Mouse (Mus musculus): ENCODE data around the gene Tspyl3. TPM values are rescaled to one million over a fixed set of nuclear protein-coding genes. Genes with fewer than 3 reads are reported as not detected.

The Tspyl3 gene
- polyA plus RNA-seq, 1 experiment from 2014 or later = 14.0 TPM

DNA sequence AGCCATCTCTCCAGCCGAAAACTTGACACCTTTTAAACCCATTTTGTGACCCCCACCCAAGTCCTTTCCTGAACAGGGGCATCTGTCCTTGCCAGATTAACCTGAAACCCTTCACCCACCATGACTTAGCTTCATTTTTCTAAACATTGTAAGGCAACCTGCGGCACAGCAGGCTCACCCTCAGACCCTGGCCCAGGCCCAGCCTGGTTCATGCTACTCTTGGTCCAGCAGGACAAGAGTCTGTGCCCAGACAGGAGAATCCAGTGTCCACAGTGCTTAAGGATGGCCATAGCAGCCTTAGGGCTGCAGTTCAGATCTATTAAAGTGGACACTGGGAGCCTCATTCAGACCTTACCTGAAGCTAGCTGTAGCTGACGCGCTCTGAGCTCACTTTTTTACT, 11.9 kb downstream of the Tspyl3 start:
- WGBS = 77% methylated on average over 4 of the region's 4 CpGs
- Histone ChIP-seq H3K27ac (ENCODE audit: low read length) (no peak overlapping the region), H3K4me3 (ENCODE audit: low read length) (no peak overlapping the region), H3K9me3 (ENCODE audit: low read length) (no peaks in the 10 kb centered on the region), H3K36me3 (ENCODE audit: insufficient read depth, low read length) (peaks cover 15% of the 10 kb centered on the region), H3K9ac (replicated peaks; ENCODE audit: low read length) (no peak overlapping the region), H3K4me2 (replicated peaks; ENCODE audit: low read depth, low read length) (no peak overlapping the region), H3K27me3 (ENCODE audit: insufficient read depth, low read length) (no peaks in the 10 kb centered on the region), H3K4me1 (ENCODE audit: insufficient read depth, low read length) (no peaks in the 10 kb centered on the region)
- ATAC-seq (ENCODE audit: low FRiP score, low TSS enrichment) = no peak

DNA sequence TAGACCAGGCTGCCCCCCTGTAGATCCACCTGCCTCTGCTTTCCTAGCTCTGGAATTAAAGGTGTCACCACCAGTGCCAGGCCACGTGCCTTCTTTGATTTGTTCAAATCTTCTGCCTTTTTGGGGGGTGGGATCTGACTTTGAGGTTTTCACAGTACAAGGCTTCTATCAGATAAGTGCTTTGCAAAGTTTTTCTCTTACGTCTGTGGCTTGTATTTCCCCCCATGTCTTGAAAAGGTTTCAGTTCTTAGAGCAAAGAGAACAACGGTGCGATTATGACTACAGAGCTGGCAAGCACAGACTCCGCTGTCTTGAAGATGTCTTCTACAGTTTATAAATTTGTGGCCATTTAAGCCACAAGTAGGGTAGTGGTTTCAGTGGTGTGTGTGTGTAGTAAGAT, 13.8 kb downstream of the Tspyl3 start:
- no peak overlapping the region for H3K4me2 ChIP-seq (replicated peaks; ENCODE audit: low read depth, low read length)
- H3K36me3 ChIP-seq (ENCODE audit: insufficient read depth, low read length) = peaks cover 30% of the 10 kb centered on the region
- no peak overlapping the region for H3K9ac ChIP-seq (replicated peaks; ENCODE audit: low read length)
- no peak overlapping the region for H3K4me3 ChIP-seq (ENCODE audit: low read length)
- H3K27me3 ChIP-seq (ENCODE audit: insufficient read depth, low read length) = no peaks in the 10 kb centered on the region
- ATAC-seq (ENCODE audit: low FRiP score, low TSS enrichment) = no peak
- H3K4me1 ChIP-seq (ENCODE audit: insufficient read depth, low read length) = no peaks in the 10 kb centered on the region
- 90% methylated on average over 5 of the region's 5 CpGs for WGBS
- H3K9me3 ChIP-seq (ENCODE audit: low read length) = no peaks in the 10 kb centered on the region
- no peak overlapping the region for H3K27ac ChIP-seq (ENCODE audit: low read length)

DNA sequence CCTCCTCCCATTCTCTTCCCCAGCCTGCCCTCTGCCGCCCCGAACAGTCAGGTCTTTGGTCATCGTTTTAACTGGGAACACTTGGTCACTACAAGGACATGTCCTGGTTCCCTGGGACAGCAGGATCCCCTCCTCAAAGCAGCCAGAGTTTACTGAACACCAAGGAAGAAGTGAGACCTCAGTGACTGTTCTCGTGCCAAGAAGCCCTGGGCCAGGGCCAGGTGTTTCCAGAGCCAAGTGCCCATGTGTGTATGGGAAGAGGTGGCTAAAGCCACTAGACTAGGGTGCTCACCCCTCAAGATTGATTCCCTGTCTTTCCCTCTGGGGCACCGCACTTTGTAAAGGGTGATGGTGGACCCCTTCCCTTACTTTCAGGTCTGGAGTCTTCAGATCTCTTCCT, 16.0 kb downstream of the Tspyl3 start:
- no peak for ATAC-seq (ENCODE audit: low FRiP score, low TSS enrichment)
- WGBS = 85% methylated on average over 5 of the region's 5 CpGs
- H3K9me3 ChIP-seq (ENCODE audit: low read length) = no peaks in the 10 kb centered on the region
- H3K27ac ChIP-seq (ENCODE audit: low read length) = no peak overlapping the region
- no peak overlapping the region for H3K9ac ChIP-seq (replicated peaks; ENCODE audit: low read length)
- no peak overlapping the region for H3K4me3 ChIP-seq (ENCODE audit: low read length)
- H3K36me3 ChIP-seq (ENCODE audit: insufficient read depth, low read length) = peaks cover 48% of the 10 kb centered on the region
- no peaks in the 10 kb centered on the region for H3K4me1 ChIP-seq (ENCODE audit: insufficient read depth, low read length)
- no peak overlapping the region for H3K4me2 ChIP-seq (replicated peaks; ENCODE audit: low read depth, low read length)
- H3K27me3 ChIP-seq (ENCODE audit: insufficient read depth, low read length) = no peaks in the 10 kb centered on the region

DNA sequence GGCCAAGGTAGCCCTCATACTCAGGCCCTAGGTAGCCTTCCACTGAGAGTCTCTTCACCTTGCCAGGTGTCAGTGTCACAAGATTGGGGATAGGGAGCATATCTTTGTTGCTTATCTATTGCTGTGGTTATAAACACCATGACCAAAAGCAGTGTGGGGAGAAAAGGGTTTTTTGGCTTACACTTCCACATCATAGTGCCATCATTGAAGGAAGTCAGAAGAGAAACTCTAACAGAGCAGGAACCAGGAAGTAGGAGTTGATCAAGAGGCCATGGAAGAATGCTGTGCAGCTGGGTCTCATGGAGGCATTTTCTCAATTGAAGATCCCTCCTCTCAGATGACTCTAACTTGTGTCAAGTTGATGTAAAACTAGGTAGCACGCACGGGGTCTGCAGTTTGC, 17.1 kb downstream of the Tspyl3 start:
- Histone ChIP-seq H3K27ac (ENCODE audit: low read length) (no peak overlapping the region), H3K4me2 (replicated peaks; ENCODE audit: low read depth, low read length) (no peak overlapping the region), H3K4me1 (ENCODE audit: insufficient read depth, low read length) (no peaks in the 10 kb centered on the region), H3K9me3 (ENCODE audit: low read length) (no peaks in the 10 kb centered on the region), H3K36me3 (ENCODE audit: insufficient read depth, low read length) (peaks cover 48% of the 10 kb centered on the region), H3K9ac (replicated peaks; ENCODE audit: low read length) (no peak overlapping the region), H3K4me3 (ENCODE audit: low read length) (no peak overlapping the region), H3K27me3 (ENCODE audit: insufficient read depth, low read length) (no peaks in the 10 kb centered on the region)
- 83% methylated on average over 2 of the region's 2 CpGs for WGBS
- no peak for ATAC-seq (ENCODE audit: low FRiP score, low TSS enrichment)

DNA sequence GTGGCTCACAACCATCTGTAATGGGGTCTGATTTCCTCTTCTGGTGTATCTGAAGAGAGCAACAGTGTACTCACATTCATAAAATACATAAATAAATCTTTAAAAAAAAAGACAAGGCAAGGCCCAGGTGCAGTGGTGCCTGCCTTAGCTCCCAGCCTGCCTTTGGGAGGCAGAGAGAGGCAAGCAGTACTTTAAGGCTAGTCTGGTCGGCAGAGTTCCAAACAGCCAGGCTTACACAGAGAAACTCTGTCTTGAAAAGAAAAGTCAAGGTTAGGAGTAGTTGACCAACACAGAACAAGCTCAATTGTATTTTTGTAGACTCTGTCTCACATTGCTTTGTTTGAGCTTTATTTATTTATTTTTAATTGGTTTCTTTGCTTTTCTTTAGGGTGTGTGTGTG, 22.5 kb downstream of the Tspyl3 start:
- no peaks in the 10 kb centered on the region for H3K4me1 ChIP-seq (ENCODE audit: insufficient read depth, low read length)
- ATAC-seq (ENCODE audit: low FRiP score, low TSS enrichment) = no peak
- no peak overlapping the region for H3K9ac ChIP-seq (replicated peaks; ENCODE audit: low read length)
- no peaks in the 10 kb centered on the region for H3K27me3 ChIP-seq (ENCODE audit: insufficient read depth, low read length)
- 81% methylated on average over 1 of the region's 1 CpGs for WGBS
- H3K36me3 ChIP-seq (ENCODE audit: insufficient read depth, low read length) = peaks cover 58% of the 10 kb centered on the region
- H3K4me3 ChIP-seq (ENCODE audit: low read length) = no peak overlapping the region
- H3K9me3 ChIP-seq (ENCODE audit: low read length) = no peaks in the 10 kb centered on the region
- H3K27ac ChIP-seq (ENCODE audit: low read length) = no peak overlapping the region
- no peak overlapping the region for H3K4me2 ChIP-seq (replicated peaks; ENCODE audit: low read depth, low read length)

DNA sequence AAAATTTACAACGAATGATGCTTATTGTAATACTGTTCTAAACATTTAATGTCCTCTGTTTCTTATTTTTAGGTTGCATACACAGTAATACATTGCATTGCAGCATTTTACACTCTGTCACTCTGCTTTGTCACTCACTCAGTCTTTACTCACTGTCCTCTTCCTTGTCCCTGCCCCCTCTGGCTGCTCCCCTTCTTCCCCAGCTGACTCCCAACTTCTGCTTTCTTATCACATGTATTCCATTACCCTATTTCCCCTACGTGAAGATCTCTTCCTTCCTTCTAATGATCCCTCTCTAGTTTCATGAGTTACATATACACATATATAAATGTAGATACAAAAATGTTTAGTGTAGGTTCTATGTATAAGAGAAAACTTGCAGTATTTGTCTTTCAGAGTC, 26.1 kb downstream of the Tspyl3 start:
- no peak for ATAC-seq (ENCODE audit: low FRiP score, low TSS enrichment)
- Histone ChIP-seq H3K27me3 (ENCODE audit: insufficient read depth, low read length) (no peaks in the 10 kb centered on the region), H3K36me3 (ENCODE audit: insufficient read depth, low read length) (peaks cover 57% of the 10 kb centered on the region), H3K4me2 (replicated peaks; ENCODE audit: low read depth, low read length) (no peak overlapping the region), H3K9me3 (ENCODE audit: low read length) (no peaks in the 10 kb centered on the region), H3K9ac (replicated peaks; ENCODE audit: low read length) (no peak overlapping the region), H3K4me3 (ENCODE audit: low read length) (no peak overlapping the region), H3K4me1 (ENCODE audit: insufficient read depth, low read length) (no peaks in the 10 kb centered on the region), H3K27ac (ENCODE audit: low read length) (no peak overlapping the region)
- WGBS = 85% methylated on average over 2 of the region's 2 CpGs

DNA sequence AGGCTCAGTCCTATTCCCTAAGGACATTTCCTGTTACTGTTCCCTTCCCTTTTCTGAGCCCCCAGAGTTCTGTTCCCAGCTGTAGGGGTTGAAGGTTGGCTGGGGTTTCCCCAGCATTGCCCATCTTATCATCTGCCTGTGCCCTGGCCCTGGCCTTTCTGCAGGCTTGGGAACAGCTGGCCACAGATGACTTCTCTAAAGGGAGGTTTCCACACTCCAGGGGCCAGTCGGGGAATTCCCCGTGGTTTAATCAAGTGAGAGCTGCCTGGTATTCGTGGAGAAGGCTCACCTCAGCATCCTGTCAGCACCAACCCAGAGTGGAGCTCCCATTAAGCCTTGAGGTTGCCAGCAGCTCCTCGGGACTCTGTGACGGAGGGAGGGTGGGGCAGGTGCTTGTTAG, 26.8 kb downstream of the Tspyl3 start:
- H3K4me2 ChIP-seq (replicated peaks; ENCODE audit: low read depth, low read length) = no peak overlapping the region
- no peak overlapping the region for H3K9ac ChIP-seq (replicated peaks; ENCODE audit: low read length)
- H3K4me1 ChIP-seq (ENCODE audit: insufficient read depth, low read length) = no peaks in the 10 kb centered on the region
- H3K9me3 ChIP-seq (ENCODE audit: low read length) = no peaks in the 10 kb centered on the region
- no peak; the same call in 1 of the 2 replicates for ATAC-seq (ENCODE audit: low FRiP score, low TSS enrichment)
- H3K27ac ChIP-seq (ENCODE audit: low read length) = no peak overlapping the region
- H3K36me3 ChIP-seq (ENCODE audit: insufficient read depth, low read length) = peaks cover 58% of the 10 kb centered on the region
- no peak overlapping the region for H3K4me3 ChIP-seq (ENCODE audit: low read length)
- 73% methylated on average over 5 of the region's 5 CpGs for WGBS
- H3K27me3 ChIP-seq (ENCODE audit: insufficient read depth, low read length) = no peaks in the 10 kb centered on the region

DNA sequence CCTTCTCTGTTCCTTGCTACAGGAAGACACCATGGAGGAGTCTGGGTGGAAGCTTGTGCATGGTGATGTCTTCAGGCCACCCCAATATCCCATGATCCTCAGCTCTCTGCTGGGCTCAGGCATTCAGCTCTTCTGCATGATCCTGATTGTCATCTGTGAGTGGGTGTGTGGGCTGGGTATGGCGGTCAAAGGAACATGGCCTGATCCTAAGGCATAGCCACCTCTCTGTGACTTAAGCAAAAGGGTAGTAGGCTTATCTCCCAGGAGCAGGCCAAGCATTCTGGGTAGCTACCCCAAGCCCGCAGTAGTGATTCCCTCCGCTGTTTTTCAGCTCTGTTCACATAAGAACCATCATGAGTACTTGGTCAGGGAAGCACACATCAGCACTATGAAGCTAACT, 31.0 kb downstream of the Tspyl3 start:
- H3K36me3 ChIP-seq (ENCODE audit: insufficient read depth, low read length) = peaks cover 71% of the 10 kb centered on the region
- no peaks in the 10 kb centered on the region for H3K9me3 ChIP-seq (ENCODE audit: low read length)
- ATAC-seq (ENCODE audit: low FRiP score, low TSS enrichment) = no peak
- H3K4me3 ChIP-seq (ENCODE audit: low read length) = no peak overlapping the region
- H3K9ac ChIP-seq (replicated peaks; ENCODE audit: low read length) = no peak overlapping the region
- H3K4me1 ChIP-seq (ENCODE audit: insufficient read depth, low read length) = no peaks in the 10 kb centered on the region
- no peak overlapping the region for H3K4me2 ChIP-seq (replicated peaks; ENCODE audit: low read depth, low read length)
- H3K27ac ChIP-seq (ENCODE audit: low read length) = no peak overlapping the region
- 97% methylated on average over 3 of the region's 3 CpGs for WGBS
- no peaks in the 10 kb centered on the region for H3K27me3 ChIP-seq (ENCODE audit: insufficient read depth, low read length)

DNA sequence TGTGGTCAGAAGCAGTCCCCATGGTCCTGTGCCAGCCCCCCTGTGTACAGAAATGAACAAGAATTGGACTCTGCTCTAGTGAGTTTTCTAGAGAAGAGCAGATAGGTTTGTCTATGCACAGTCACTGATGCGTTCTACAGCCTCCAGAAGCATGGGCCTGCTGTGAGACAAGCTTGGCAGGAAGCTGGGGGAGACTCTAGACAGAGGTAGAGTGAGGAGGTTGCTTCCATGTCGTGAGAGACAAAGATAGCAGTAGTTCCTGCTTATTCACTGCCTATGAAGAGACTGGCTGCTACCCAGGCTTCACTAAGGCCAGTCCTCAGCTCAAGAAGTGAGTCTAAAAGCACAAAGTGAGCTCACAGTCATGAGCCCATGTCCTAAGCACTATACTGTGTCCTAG, 34.0 kb downstream of the Tspyl3 start:
- H3K9me3 ChIP-seq (ENCODE audit: low read length) = no peaks in the 10 kb centered on the region
- no peak overlapping the region for H3K4me2 ChIP-seq (replicated peaks; ENCODE audit: low read depth, low read length)
- H3K4me3 ChIP-seq (ENCODE audit: low read length) = no peak overlapping the region
- H3K9ac ChIP-seq (replicated peaks; ENCODE audit: low read length) = no peak overlapping the region
- H3K36me3 ChIP-seq (ENCODE audit: insufficient read depth, low read length) = peaks cover 72% of the 10 kb centered on the region
- H3K4me1 ChIP-seq (ENCODE audit: insufficient read depth, low read length) = no peaks in the 10 kb centered on the region
- no peaks in the 10 kb centered on the region for H3K27me3 ChIP-seq (ENCODE audit: insufficient read depth, low read length)
- ATAC-seq (ENCODE audit: low FRiP score, low TSS enrichment) = no peak
- no peak overlapping the region for H3K27ac ChIP-seq (ENCODE audit: low read length)
- 71% methylated on average over 2 of the region's 2 CpGs for WGBS

DNA sequence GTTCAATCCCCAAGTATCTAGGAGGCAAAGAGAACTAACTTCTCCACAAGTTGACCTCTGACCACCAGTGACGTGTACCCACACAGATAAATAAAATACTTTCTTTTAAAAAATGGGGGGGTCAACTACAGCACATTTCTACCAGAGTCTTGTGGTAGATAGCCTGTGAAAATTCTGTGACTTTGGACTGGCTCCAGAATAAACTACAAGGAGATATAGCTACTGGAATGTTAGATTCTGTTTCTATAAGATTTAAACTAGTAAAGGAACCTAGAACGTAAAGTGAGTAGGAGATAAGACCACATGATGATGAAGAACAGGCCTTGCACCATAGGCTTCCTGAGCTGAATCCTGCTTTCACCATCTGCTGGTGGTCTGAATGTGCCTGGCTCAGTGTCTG, 37.4 kb downstream of the Tspyl3 start:
- Histone ChIP-seq H3K27me3 (ENCODE audit: insufficient read depth, low read length) (no peaks in the 10 kb centered on the region), H3K4me2 (replicated peaks; ENCODE audit: low read depth, low read length) (no peak overlapping the region), H3K4me3 (ENCODE audit: low read length) (no peak overlapping the region), H3K36me3 (ENCODE audit: insufficient read depth, low read length) (peaks cover 67% of the 10 kb centered on the region), H3K9me3 (ENCODE audit: low read length) (no peaks in the 10 kb centered on the region), H3K4me1 (ENCODE audit: insufficient read depth, low read length) (no peaks in the 10 kb centered on the region), H3K27ac (ENCODE audit: low read length) (no peak overlapping the region), H3K9ac (replicated peaks; ENCODE audit: low read length) (no peak overlapping the region)
- no peak for ATAC-seq (ENCODE audit: low FRiP score, low TSS enrichment)
- whole genome bisulfite sequencing = 70% methylated on average over 2 of the region's 2 CpGs

DNA sequence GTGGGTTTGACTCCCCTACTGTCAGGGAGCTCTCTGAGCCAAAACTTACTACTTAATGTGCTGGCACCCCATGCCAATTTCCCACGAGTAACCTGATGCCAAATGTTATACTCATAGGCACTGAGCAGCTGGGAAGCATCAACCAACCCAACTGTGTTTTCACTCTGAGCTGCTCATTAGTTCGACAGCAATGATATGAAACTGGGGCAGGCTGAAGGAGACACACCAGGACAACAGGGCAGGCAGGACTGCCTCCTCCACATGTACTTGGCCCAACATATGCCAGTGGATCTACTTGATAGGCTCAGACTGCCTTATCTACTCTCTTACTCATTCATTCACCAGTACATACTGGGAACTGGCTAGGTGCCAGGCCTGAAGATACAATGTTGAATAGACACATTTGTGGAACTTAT, 39.1 kb downstream of the Tspyl3 start:
- H3K27ac ChIP-seq (ENCODE audit: low read length) = no peak overlapping the region
- H3K9me3 ChIP-seq (ENCODE audit: low read length) = no peaks in the 10 kb centered on the region
- ATAC-seq (ENCODE audit: low FRiP score, low TSS enrichment) = no peak
- no peak overlapping the region for H3K4me2 ChIP-seq (replicated peaks; ENCODE audit: low read depth, low read length)
- no peak overlapping the region for H3K9ac ChIP-seq (replicated peaks; ENCODE audit: low read length)
- peaks cover 64% of the 10 kb centered on the region for H3K36me3 ChIP-seq (ENCODE audit: insufficient read depth, low read length)
- H3K4me3 ChIP-seq (ENCODE audit: low read length) = no peak overlapping the region
- no peaks in the 10 kb centered on the region for H3K4me1 ChIP-seq (ENCODE audit: insufficient read depth, low read length)
- 39% methylated on average over 2 of the region's 2 CpGs for WGBS
- H3K27me3 ChIP-seq (ENCODE audit: insufficient read depth, low read length) = no peaks in the 10 kb centered on the region
